Mouse (Mus musculus) stomach, postnatal 0 days (tissue): Measurements from ENCODE around the gene Fbxw2. TPM values are rescaled to one million over a fixed set of nuclear protein-coding genes. Genes with fewer than 3 reads are reported as not detected.
"Not testable (repeated sequence)": the region's sequence is repeated elsewhere in the genome, so short reads cannot be mapped to it uniquely, and the experiment has no call there.

ENCODE experiments used
- ATAC-seq: fragments of 200-750 bp; cut with Nextera tagmentation; 2 replicates; pipeline ENCODE4 v1.8.0; 2017; ENCODE audit not compliant: low FRiP score, low TSS enrichment
- DNase-seq: peaks from one replicate; pipeline ENCODE4 v3.0.0-alpha.2; 2016; ENCODE audit warnings: low spot score
- H3K27ac ChIP-seq: fragments of 300-500 bp; sonication (generic); replicated peaks from 2 replicates; pipeline ENCODE4 v1.5.1; 2014; ENCODE audit warnings: mild to moderate bottlenecking, control low read depth
- H3K27me3 ChIP-seq: fragments of 300-500 bp; sonication (generic); 2 replicates; pipeline ENCODE4 v1.6.1; 2014; ENCODE audit warnings: low read length; ENCODE audit not compliant: control insufficient read depth, insufficient read depth
- H3K36me3 ChIP-seq: fragments of 300-500 bp; sonication (generic); 2 replicates; pipeline ENCODE4 v1.6.1; 2014; ENCODE audit warnings: low read length, mixed read lengths; ENCODE audit not compliant: control insufficient read depth, insufficient read depth
- H3K4me1 ChIP-seq: fragments of 300-500 bp; sonication (generic); replicated peaks from 2 replicates; pipeline ENCODE4 v1.6.1; 2014; ENCODE audit warnings: antibody characterized with exemption; ENCODE audit not compliant: control insufficient read depth, insufficient read depth
- H3K4me2 ChIP-seq: fragments of 300-500 bp; sonication (generic); replicated peaks from 2 replicates; pipeline ENCODE4 v1.6.1; 2014; ENCODE audit warnings: low read depth, mild to moderate bottlenecking, control low read depth, moderate library complexity
- H3K4me3 ChIP-seq: fragments of 300-500 bp; sonication (generic); 2 replicates; pipeline ENCODE4 v1.5.1; 2014; ENCODE audit warnings: low read depth, low read length, control low read depth
- H3K9ac ChIP-seq: fragments of 300-500 bp; sonication (generic); 2 replicates; pipeline ENCODE4 v1.6.1; 2014; ENCODE audit warnings: mild to moderate bottlenecking, low read length, control low read depth, mixed read lengths
- H3K9me3 ChIP-seq: fragments of 300-500 bp; sonication (generic); 2 replicates; pipeline ENCODE4 v1.6.1; 2016; ENCODE audit warnings: low read length; ENCODE audit not compliant: control insufficient read depth
- CTCF ChIP-seq: IDR thresholded peaks from 2 replicates; pipeline ENCODE4 v1.5.1; 2016; ENCODE audit warnings: antibody characterized with exemption, low read depth, mild to moderate bottlenecking, moderate library complexity
- EP300 ChIP-seq: optimal IDR thresholded peaks from 2 replicates; pipeline ENCODE3; 2016; ENCODE audit warnings: antibody characterized with exemption
- WGBS: fragments of 180-500 bp; shearing (Covaris S2); extraction: QIAGEN DNeasy Blood & Tissue Kit; methylation state at CpG from one replicate; pipeline ENCODE4 v1.1.7; 2014; 5-methylcytosine and 5-hydroxymethylcytosine counted together
- polyA plus RNA-seq: library from polyadenylated mRNA; unstranded; fragments of >200 nt; fragmentation: Nextera tagmentation; extraction: Ambion mirVana; gene quantifications from 2 replicates; pipeline ENCODE4 v1.2.1, GENCODE M21; 2015

Gene Fbxw2
- polyA plus RNA-seq, 1 experiment from 2014 or later = 54.2 TPM

- Histone ChIP-seq H3K4me1 (no peaks in the 10 kb centered on the region), H3K9me3 (no peaks in the 10 kb centered on the region), H3K4me3 (no peak overlapping the region), H3K9ac (no peak overlapping the region), H3K36me3 (no peaks in the 10 kb centered on the region), H3K4me2 (no peak overlapping the region), H3K27ac (no peak overlapping the region), H3K27me3 (no peaks in the 10 kb centered on the region)
- 66% methylated on average over 3 of the region's 3 CpGs for WGBS
- TF ChIP-seq CTCF = no peak
- TF ChIP-seq EP300 = no peak
- no peak for ATAC-seq
- no peak for DNase-seq
These were observed 9.6 kb upstream of the Fbxw2 start for GRCm38 (mm10) chr2:34835669-34836068.

DNA sequence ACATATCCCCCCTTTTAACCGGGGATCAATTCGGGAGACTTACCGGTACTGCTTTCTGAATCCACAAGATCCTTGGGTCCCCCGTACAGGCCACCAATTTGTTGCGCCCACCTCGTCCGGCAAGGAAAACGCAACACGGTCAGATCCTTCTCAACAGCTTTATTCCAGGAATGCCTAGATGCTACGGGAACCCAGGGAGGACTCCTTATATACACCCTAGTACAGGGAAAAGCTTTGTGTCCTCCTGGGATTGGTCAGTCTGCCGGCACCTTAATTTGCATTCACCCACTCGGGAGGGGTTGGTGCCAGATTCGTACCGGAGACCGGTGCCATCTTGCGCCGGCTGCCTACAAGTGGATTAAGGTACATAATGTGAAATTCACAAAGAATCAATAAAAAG, 7.5 kb upstream of the Fbxw2 start:
- no peak overlapping the region for H3K4me3 ChIP-seq
- H3K9ac ChIP-seq = no peak overlapping the region
- 86% methylated on average over 17 of the region's 17 CpGs for WGBS
- H3K9me3 ChIP-seq = no peaks in the 10 kb centered on the region
- no peak overlapping the region for H3K27ac ChIP-seq
- H3K4me1 ChIP-seq = no peaks in the 10 kb centered on the region
- no peak overlapping the region for H3K4me2 ChIP-seq
- no peak for ATAC-seq
- TF ChIP-seq CTCF (no peak), EP300 (no peak)
- no peaks in the 10 kb centered on the region for H3K27me3 ChIP-seq
- DNase-seq = no peak
- no peaks in the 10 kb centered on the region for H3K36me3 ChIP-seq

DNA sequence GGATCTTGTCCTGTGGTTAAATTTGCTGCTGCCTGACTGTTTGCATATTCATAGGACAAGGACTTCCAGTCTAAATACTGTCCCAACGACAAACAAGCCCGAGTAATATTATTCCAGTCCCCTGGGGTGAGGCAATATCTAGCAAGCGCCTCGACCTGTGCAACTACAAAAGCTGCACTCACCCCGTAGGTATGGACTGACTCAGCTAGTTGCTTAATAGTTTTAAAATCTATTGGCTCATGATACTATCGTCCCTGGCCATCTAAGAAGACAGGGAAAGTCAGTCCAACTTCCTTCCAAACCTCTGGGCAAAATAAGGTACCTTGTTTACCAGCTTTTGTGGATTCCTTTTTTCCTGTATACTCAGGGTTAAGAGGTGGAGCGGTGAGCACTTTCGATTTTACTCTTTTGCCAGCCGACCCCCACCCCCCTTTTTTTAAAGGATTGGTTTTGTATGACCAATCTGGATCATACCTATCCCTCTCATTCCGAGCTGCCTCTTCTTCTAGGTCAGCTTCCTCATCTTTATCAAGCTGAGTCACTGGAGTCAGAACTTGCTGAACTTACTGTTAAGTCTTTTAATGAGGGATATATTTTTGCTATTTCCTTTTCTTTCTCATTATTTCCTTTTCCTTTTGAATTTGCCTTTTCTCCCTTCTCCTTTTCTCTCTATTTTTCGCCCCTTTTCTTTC, 6.8 kb upstream of the Fbxw2 start, which contains the start of gene Gm34653:
Gm34653 (plus strand) TSS at position 242 of the 692 bp plus-strand sequence.
- not testable (repeated sequence) for H3K9me3 ChIP-seq, H3K4me3 ChIP-seq, H3K9ac ChIP-seq, H3K4me2 ChIP-seq, H3K4me1 ChIP-seq, H3K36me3 ChIP-seq, H3K27me3 ChIP-seq, H3K27ac ChIP-seq, DNase-seq, ATAC-seq
- WGBS = 64% methylated on average over 11 of the region's 11 CpGs

DNA sequence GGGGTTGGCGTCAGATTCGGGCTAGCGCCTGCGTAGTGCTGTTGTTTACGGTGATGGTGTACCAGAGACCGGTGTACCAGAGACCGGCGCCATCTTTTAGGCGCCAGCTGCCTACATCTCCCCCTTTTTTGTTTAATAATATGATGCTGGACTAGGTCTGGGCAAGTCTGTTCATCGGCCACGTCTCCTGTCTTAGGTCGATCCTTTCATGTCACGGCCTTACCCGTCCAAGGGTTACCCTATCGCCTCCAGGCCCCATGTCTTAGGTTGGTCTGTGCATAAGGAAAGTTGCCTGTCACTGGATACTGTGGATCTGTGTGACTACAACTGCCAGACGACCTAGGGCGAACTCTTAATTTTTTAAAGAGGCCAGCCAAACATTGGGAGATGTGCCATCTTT, 4.0 kb upstream of the Fbxw2 start:
- not testable (repeated sequence) for DNase-seq, H3K9ac ChIP-seq, H3K4me2 ChIP-seq, ATAC-seq, H3K4me3 ChIP-seq, H3K27ac ChIP-seq, H3K36me3 ChIP-seq, H3K9me3 ChIP-seq, H3K4me1 ChIP-seq, H3K27me3 ChIP-seq
- WGBS = 92% methylated on average over 17 of the region's 17 CpGs

DNA sequence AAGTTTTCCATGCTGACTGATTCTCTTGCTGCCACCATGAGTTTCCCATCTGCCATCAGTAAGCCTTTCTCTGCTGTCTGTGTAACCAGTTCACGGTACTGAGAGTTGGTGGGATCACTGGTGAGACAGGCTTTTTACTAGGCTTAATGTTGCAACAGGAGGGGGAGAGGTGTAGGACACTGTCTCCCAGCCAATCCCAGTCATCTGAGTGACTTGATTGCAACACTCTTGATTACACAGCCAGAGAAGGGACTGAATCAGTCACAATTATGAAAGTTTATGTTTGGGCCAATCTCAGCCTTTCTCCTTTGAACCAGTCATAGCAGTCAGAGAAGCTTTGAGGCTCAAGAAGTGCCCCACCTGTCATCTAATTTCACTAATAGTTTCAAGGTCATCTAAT, 1.9 kb upstream of the Fbxw2 start:
- Histone ChIP-seq H3K27ac (no peak overlapping the region), H3K4me3 (no peak overlapping the region), H3K27me3 (no peaks in the 10 kb centered on the region), H3K4me2 (no peak overlapping the region), H3K9ac (no peak overlapping the region), H3K9me3 (no peaks in the 10 kb centered on the region), H3K4me1 (no peaks in the 10 kb centered on the region; the same call in 1 of the 2 replicates), H3K36me3 (0 out of 2 replicates have a peak, but pooled peaks cover 2% of the 10 kb centered on the region)
- no peak for TF ChIP-seq CTCF
- no peak for TF ChIP-seq EP300
- WGBS = 89% methylated on average over 1 of the region's 1 CpGs
- no peak for ATAC-seq
- DNase-seq = no peak

- H3K27me3 ChIP-seq = no peaks in the 10 kb centered on the region
- no peak overlapping the region for H3K27ac ChIP-seq
- no peaks in the 10 kb centered on the region; the same call in 1 of the 2 replicates for H3K4me1 ChIP-seq
- no peak for DNase-seq
- 0 out of 2 replicates have a peak, but pooled peaks cover 2% of the 10 kb centered on the region for H3K36me3 ChIP-seq
- H3K9ac ChIP-seq = no peak overlapping the region
- TF ChIP-seq EP300 = no peak
- no peak overlapping the region for H3K4me2 ChIP-seq
- WGBS = 82% methylated on average over 4 of the region's 4 CpGs
- no peak overlapping the region for H3K4me3 ChIP-seq
- ATAC-seq = no peak
- no peaks in the 10 kb centered on the region for H3K9me3 ChIP-seq
These were observed 1.5 kb upstream of the Fbxw2 start for GRCm38 (mm10) chr2:34827591-34827990.
